Mouse (Mus musculus): ENCODE results near the gene Ubb. TPM values are rescaled to one million over a fixed set of nuclear protein-coding genes. Genes with fewer than 3 reads are reported as not detected.
A peak's percentile ranks its signal among the peaks of the same experiment; 100 is the strongest.

Ubb gene
- polyA plus RNA-seq, 1 experiment from 2014 or later = 3,558 TPM

DNA sequence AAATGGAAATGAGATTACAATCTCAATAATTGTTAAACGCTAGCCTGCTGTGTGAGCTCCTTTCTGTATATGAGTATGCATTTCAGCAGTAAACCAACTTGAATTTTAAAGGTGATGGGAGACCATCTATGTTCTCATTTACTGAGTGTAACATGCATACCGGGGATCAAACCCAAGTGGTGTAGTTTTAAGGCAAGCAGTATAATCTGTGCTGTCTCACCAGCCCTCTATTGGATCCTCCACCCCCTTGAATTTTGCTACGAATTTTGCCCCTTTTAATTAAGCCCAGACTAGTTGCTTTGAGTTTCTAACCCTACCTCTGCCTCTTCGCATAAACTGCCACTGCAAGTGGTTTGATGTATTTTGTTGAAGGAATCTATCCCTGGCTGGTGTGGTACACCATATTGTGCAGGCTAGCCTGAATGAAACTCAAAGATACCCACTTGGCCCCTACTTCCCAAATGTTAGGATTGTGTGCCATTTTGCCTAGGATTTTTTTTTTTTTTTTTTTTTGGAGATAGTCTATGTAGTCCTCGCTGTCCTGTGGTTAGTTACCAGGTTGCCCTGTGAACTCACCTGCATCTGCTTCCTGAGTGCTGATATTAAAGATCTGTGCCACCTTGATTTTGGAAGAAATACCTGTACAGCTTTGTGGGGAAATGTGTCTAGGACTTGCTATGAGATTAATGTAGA lies 3.3 kb downstream of the Ubb start:
- no peak for DNase-seq (ENCODE audit: low spot score)
- WGBS = 73% methylated on average over 5 of the region's 5 CpGs

DNA sequence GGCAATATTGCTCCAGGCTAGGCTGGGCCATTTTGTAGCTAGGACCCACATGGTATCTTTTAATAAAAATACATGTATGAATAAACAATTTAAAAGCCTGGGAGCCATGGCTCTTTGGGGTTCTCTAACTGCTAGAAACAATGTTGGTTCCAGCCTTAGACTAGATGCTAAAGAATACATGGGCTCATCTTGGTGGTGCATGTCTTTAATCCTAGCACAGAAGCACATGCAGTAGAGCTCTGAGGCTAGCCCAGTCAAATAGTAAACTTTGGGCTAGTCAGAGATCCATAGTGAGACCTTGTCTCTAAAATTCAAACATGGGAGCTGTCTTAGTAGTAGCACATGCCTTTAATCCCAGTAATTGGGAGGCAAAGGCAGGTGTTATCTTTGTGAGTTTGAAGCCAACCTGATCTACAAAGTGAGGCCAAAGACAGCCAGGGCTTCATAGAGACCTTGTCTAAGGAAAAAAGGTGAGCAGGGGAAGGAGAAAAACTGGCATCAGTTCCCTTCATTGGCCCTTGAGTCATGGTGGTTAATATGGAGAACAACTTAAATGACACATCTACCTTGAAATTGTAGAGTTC lies 4.1 kb downstream of the Ubb start:
- H3K4me3 ChIP-seq = peak overlapping the region; percentile 66
- no peak overlapping the region for H3K27ac ChIP-seq (replicated peaks)
- peaks cover 27% of the 10 kb centered on the region for H3K4me1 ChIP-seq
- peaks cover 37% of the 10 kb centered on the region for H3K36me3 ChIP-seq (replicated peaks)
- H3K9me3 ChIP-seq = no peaks in the 10 kb centered on the region
- peaks cover 6% of the 10 kb centered on the region for H3K27me3 ChIP-seq (replicated peaks; ENCODE audit: low read depth, poor library complexity, severe bottlenecking)
- no peak for DNase-seq (ENCODE audit: low spot score)

More for the DNA sequence above, 3.3 kb downstream of the Ubb start:
- H3K27me3 ChIP-seq (replicated peaks; ENCODE audit: low read depth, poor library complexity, severe bottlenecking) = no peaks in the 10 kb centered on the region
- H3K4me3 ChIP-seq = peak overlapping the region; percentile 66
- H3K4me1 ChIP-seq = peaks cover 33% of the 10 kb centered on the region
- H3K36me3 ChIP-seq (replicated peaks) = peaks cover 37% of the 10 kb centered on the region
- H3K9me3 ChIP-seq = no peaks in the 10 kb centered on the region
- H3K27ac ChIP-seq (replicated peaks) = no peak overlapping the region

DNA sequence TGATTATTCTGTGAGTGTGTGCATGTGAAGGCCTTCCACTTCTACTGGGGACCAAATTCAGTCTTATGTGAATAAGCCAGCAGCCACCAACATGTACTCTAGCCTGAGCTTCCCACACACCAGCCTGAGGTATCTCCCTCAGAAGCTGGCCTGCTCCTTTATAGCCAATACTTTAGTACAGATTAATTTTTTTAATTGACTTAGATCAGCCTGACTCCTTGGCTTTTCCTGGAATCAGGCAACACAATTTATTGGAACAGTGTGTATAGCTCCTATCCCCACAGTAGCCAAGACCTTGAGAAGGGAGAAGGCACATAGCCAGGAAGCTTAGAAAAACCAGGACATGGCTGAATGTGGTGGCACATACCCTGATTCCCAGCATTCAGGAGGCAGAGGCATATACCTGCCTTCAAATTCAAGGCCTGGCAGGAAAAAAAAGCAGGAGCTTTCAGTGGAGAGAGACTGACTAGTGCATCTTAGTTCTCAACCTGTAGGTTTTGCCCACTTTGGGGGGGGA lies 5.0 kb downstream of the Ubb start:
- H3K27me3 ChIP-seq (replicated peaks; ENCODE audit: low read depth, poor library complexity, severe bottlenecking) = peaks cover 13% of the 10 kb centered on the region

DNA sequence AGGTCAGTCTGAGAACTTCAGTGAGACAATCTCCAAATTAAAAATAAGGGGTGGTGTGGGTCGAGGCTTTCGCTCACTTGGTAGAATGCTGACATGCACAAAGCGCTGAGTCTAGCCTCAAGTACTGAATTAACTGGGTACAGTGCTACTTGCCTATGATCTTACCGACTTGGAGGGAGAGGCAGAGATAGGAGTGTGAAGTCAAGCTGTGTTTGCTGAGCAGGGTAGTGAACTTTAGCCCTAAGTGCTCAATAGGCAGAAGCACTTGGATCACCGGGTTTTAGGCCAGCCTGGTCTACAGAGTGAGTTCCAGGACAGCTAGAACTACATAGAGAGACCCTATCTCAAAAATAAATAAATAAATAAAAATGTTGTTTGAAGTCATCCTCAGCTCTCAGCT lies 6.2 kb downstream of the Ubb start:
- Histone ChIP-seq H3K27me3 (replicated peaks; ENCODE audit: low read depth, poor library complexity, severe bottlenecking) (peaks cover 21% of the 10 kb centered on the region), H3K4me1 (peaks cover 31% of the 10 kb centered on the region), H3K4me3 (no peak overlapping the region), H3K9me3 (no peaks in the 10 kb centered on the region), H3K36me3 (replicated peaks) (peaks cover 37% of the 10 kb centered on the region), H3K27ac (replicated peaks) (no peak overlapping the region)
- no peak for DNase-seq (ENCODE audit: low spot score)
- WGBS = 68% methylated on average over 5 of the region's 5 CpGs

More for the DNA sequence above, 5.0 kb downstream of the Ubb start:
- no peak overlapping the region for H3K27ac ChIP-seq (replicated peaks)
- no peaks in the 10 kb centered on the region for H3K9me3 ChIP-seq
- peaks cover 37% of the 10 kb centered on the region for H3K36me3 ChIP-seq (replicated peaks)
- no peak for DNase-seq (ENCODE audit: low spot score)
- no peak overlapping the region for H3K4me3 ChIP-seq
- H3K4me1 ChIP-seq = peaks cover 31% of the 10 kb centered on the region

DNA sequence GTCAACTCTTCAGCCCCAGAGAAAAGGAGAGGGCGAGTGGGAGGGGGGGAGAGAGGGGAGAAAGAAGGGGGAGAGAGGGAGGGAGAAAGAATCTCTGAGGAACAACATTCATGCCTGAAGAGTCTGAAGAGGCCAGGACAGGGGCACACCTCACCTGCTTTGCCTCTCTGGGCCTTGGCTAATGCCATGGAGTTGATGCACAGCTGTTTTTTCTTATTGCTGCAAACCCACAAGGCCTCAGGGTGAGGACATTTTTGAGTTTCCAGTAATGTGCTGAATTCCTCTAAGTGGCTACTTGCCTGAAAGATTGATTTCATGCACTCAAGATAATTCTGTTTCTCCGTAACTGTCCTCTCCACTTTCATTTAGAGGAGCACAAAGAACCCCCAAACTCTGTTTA lies 7.2 kb downstream of the Ubb start:
- Histone ChIP-seq H3K27ac (replicated peaks) (no peak overlapping the region), H3K9me3 (no peaks in the 10 kb centered on the region), H3K4me3 (no peak overlapping the region), H3K27me3 (replicated peaks; ENCODE audit: low read depth, poor library complexity, severe bottlenecking) (peaks cover 21% of the 10 kb centered on the region), H3K36me3 (replicated peaks) (peaks cover 31% of the 10 kb centered on the region), H3K4me1 (peaks cover 29% of the 10 kb centered on the region)
- no peak for DNase-seq (ENCODE audit: low spot score)
- WGBS = 61% methylated on average over 2 of the region's 2 CpGs

DNA sequence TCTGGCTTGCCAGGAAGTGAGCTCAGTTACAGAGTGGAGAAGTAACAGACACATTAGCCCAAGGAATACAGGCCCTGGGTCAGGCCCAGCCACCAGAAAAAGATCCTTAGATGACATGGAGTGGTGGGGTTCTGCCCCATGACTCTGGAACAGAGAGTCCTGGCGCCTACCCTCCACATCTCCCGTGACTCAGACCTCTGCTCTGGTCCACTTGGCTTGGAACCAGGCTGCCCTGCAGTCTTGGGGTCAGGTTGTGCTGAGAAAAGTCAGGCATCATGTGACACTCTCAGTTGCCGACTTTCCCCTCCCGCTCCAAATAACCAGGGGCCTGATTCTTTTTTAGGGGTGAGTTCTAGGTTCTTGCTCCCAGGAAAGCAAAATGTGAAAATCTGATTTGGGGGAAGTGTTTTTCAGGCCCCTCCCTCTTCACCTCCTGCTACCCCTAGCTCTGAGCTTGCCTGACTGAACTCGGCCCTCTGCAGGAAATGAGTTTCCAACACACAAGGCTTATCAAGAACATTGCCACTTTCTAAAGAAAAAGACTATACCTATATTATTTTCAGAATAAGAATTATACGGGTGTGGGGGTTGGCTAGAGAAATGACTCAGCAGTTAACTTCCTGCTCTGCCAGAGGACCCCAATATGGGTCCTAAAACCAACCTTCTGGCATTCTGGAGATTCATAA lies 8.1 kb downstream of the Ubb start:
- no peak for DNase-seq (ENCODE audit: low spot score)
- no peak overlapping the region for H3K27ac ChIP-seq (replicated peaks)
- peaks cover 21% of the 10 kb centered on the region for H3K36me3 ChIP-seq (replicated peaks)
- peaks cover 21% of the 10 kb centered on the region for H3K27me3 ChIP-seq (replicated peaks; ENCODE audit: low read depth, poor library complexity, severe bottlenecking)
- no peak overlapping the region for H3K4me3 ChIP-seq
- no peaks in the 10 kb centered on the region for H3K9me3 ChIP-seq
- peaks cover 20% of the 10 kb centered on the region for H3K4me1 ChIP-seq
- 59% methylated on average over 6 of the region's 6 CpGs for WGBS

DNA sequence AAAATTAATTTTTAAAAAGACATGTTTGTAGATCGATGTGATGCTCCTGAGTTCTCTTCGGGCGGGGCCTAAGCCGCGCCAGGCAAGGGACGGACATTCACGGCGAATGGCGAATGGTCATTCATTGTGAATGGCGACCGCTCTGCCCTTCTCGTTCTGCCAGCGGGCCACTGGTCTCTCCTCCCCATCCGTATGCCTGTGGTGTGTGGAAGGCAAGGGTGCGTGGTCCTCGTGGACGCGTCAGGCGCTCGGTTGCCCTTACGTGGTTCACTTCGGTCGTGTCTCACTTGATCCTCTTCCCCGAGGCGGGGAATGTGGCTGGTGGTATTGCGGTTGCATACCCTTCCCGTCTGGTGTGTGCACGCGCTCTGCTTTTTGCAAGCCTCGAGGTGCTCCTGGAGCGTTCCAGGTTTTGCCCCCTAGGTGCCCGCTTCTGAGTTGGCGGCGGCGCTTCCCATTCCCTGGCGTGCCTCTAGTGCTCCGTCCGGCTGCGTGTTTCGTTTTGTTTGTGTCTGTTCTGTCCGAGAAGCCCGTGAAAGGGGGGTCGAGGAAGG lies 9.6 kb downstream of the Ubb start:
- no peak overlapping the region; the same call in 1 of the 2 replicates for H3K27ac ChIP-seq (replicated peaks)
- H3K9me3 ChIP-seq = no peaks in the 10 kb centered on the region
- 25% methylated on average over 43 of the region's 43 CpGs for WGBS
- peaks cover 21% of the 10 kb centered on the region for H3K27me3 ChIP-seq (replicated peaks; ENCODE audit: low read depth, poor library complexity, severe bottlenecking)
- peak overlapping the region; percentile 49 for H3K4me3 ChIP-seq
- H3K4me1 ChIP-seq = peaks cover 12% of the 10 kb centered on the region
- DNase-seq (ENCODE audit: low spot score) = peak; percentile 45
- H3K36me3 ChIP-seq (replicated peaks) = peaks cover 7% of the 10 kb centered on the region

DNA sequence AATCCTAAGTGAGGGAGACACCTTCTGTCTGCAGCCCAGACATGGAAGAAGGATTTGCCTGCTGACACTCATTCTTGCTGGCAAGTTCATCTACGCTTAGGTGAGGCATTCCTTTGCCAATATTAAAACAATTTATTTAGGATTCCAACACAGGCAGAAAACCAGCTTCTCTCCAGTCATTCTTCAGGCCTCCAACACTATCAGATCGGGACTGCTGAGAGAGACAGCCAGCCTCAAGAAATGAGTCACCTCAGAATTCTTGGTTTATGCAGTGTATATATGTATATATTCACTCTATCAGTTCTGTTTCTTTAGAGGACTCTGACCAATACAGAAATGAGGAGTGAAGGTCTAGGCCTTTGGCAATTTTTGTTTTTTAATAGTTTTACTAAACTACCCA lies 12.6 kb downstream of the Ubb start:
- peaks cover 21% of the 10 kb centered on the region for H3K27me3 ChIP-seq (replicated peaks; ENCODE audit: low read depth, poor library complexity, severe bottlenecking)
- no peaks in the 10 kb centered on the region for H3K9me3 ChIP-seq
- 91% methylated on average over 2 of the region's 2 CpGs for WGBS
- no peak overlapping the region for H3K4me3 ChIP-seq
- no peaks in the 10 kb centered on the region for H3K36me3 ChIP-seq (replicated peaks)
- no peak overlapping the region for H3K27ac ChIP-seq (replicated peaks)
- DNase-seq (ENCODE audit: low spot score) = no peak
- peaks cover 15% of the 10 kb centered on the region for H3K4me1 ChIP-seq

DNA sequence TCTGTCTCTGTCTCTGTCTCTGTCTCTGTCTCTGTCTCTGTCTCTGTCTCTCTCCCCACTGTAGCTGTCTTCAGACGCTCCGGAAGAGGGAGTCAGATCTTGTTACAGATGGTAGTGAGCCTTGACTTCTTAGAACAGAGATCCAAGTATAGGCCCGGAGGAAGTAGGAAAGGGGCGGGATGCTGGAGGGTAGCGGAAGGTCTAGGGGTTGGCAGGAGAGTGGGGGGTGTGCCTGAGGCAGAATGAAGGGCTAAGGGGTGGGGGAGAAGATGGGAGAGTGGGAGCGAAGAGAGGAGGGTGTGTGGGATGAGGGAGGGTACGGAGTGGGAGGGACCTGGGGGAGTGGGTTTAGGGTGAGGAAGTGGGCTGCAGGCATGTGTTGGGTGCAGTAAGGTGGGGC lies 14.8 kb downstream of the Ubb start:
- no peak for DNase-seq (ENCODE audit: low spot score)
- peaks cover 8% of the 10 kb centered on the region for H3K27me3 ChIP-seq (replicated peaks; ENCODE audit: low read depth, poor library complexity, severe bottlenecking)
- H3K27ac ChIP-seq (replicated peaks) = no peak overlapping the region
- H3K36me3 ChIP-seq (replicated peaks) = no peaks in the 10 kb centered on the region
- WGBS = 68% methylated on average over 7 of the region's 7 CpGs
- H3K9me3 ChIP-seq = no peaks in the 10 kb centered on the region
- H3K4me1 ChIP-seq = peaks cover 11% of the 10 kb centered on the region; the same call in 1 of the 2 replicates
- no peak overlapping the region for H3K4me3 ChIP-seq

DNA sequence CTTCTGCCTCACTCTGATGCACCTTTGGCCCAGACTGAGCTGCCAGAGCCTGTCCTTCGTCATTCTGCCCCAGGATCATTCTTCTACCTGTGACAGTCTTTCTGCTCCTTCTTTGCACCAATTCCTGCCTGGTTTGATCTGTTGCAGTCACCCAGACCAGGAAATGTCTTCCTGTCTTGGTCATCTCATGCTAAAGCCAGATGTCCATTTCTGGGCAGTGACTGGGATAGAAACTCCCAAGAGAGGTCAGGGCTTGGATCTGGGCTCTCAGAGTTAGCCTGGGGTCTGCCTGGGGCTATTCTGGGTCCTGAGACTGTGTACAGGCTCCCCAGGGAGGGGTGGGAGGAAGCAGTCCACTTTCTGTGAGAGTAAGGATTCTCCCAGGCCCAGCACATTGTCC lies 15.2 kb downstream of the Ubb start:
- Histone ChIP-seq H3K9me3 (no peaks in the 10 kb centered on the region), H3K4me1 (peaks cover 10% of the 10 kb centered on the region; the same call in 1 of the 2 replicates), H3K27ac (replicated peaks) (no peak overlapping the region), H3K36me3 (replicated peaks) (no peaks in the 10 kb centered on the region), H3K27me3 (replicated peaks; ENCODE audit: low read depth, poor library complexity, severe bottlenecking) (peaks cover 5% of the 10 kb centered on the region), H3K4me3 (no peak overlapping the region)
- no peak for DNase-seq (ENCODE audit: low spot score)
- 71% methylated on average over 1 of the region's 1 CpGs for WGBS

DNA sequence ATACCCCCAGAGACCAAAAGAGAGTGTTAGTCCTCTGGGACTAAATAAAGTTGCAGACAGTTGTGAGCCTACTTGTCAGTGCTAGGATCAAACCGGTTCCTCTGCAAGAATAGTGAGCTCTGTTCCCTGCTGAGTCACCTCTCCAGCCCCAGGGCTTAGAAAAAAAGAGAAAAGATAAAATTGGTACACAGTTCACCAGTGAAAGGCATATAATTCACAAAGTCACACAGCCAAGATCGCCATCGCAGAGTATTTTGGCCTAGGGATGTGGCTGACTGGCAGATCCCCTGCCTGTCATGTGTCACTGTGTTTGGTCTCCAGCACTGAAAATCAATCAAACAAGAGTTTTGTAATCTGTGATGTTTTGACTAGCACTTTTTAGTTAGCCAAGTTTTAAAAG lies 17.3 kb downstream of the Ubb start:
- DNase-seq (ENCODE audit: low spot score) = no peak
- no peaks in the 10 kb centered on the region for H3K36me3 ChIP-seq (replicated peaks)
- H3K4me1 ChIP-seq = peaks cover 10% of the 10 kb centered on the region; the same call in 1 of the 2 replicates
- no peak overlapping the region for H3K4me3 ChIP-seq
- H3K27me3 ChIP-seq (replicated peaks; ENCODE audit: low read depth, poor library complexity, severe bottlenecking) = no peaks in the 10 kb centered on the region
- no peaks in the 10 kb centered on the region for H3K9me3 ChIP-seq
- 70% methylated on average over 3 of the region's 3 CpGs for WGBS
- H3K27ac ChIP-seq (replicated peaks) = no peak overlapping the region

DNA sequence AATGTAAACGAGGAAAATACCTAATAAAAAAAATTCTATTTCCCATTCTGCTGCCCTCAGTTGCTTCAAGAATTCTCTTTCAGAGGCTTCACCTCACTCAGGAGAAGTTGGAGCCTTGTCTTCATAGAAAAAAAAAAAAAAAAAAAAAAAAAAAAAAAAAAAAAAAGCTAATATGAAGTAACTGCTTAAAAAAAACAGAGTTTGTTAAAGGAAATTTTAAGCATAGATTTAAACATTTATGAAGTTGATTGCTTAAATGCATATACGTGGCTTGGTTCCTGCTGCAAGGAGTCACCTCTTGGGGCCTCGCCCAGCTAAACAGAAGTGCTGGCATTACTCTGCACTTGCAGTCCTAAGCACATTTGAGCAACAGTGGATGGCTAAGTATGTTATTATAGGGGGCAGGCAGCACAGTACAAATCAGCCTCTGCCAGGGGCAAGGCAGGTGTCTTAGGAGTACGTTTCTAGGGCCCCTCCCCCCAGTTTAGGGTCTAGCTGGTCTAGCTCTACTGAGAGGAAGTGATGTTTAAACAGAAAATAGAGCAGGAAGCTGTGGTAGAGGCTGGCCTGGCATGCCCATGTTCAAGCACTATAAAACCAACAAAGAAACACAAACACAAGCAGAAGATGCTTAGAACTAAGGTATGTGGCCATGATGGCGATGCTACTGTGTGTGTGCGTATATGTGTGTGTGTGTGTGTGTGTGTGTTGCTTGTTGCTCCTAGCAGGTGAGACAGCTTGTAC lies 23.2 kb downstream of the Ubb start, which contains the start of gene Trpv2:
TSS of gene Trpv2 (plus strand) at position 528 of the 744 bp plus-strand sequence.
- no peaks in the 10 kb centered on the region for H3K9me3 ChIP-seq
- peaks cover 31% of the 10 kb centered on the region for H3K27me3 ChIP-seq (replicated peaks; ENCODE audit: low read depth, poor library complexity, severe bottlenecking)
- H3K4me3 ChIP-seq = peak within 1 kb of the TSS; percentile 67
- H3K36me3 ChIP-seq (replicated peaks) = no peaks in the 10 kb centered on the region
- no peak for DNase-seq (ENCODE audit: low spot score)
- 82% methylated on average over 6 of the region's 6 CpGs for WGBS
- H3K27ac ChIP-seq (replicated peaks) = no peak within 1 kb of the TSS
- peaks cover 14% of the 10 kb centered on the region for H3K4me1 ChIP-seq

Measured in embryonic facial prominence, embryonic 10.5 days (tissue).